Mouse (Mus musculus) lung, embryonic 14.5 days (tissue): ENCODE results near the gene Slc25a24. TPM values are rescaled to one million over a fixed set of nuclear protein-coding genes. Genes with fewer than 3 reads are reported as not detected.

Experiments
- ATAC-seq: fragments of 200-750 bp; cut with Nextera tagmentation; 2 replicates; pipeline ENCODE4 v1.8.0; 2017; ENCODE audit warnings: mild to moderate bottlenecking, moderate TSS enrichment, moderate library complexity; ENCODE audit not compliant: insufficient read depth
- DNase-seq: peaks from one replicate; pipeline ENCODE4 v3.0.0-alpha.2; 2015
- H3K27ac ChIP-seq: fragments of 300-500 bp; sonication (generic); 2 replicates; pipeline ENCODE4 v1.5.1; 2014; ENCODE audit warnings: low read depth, mild to moderate bottlenecking, moderate library complexity
- H3K27me3 ChIP-seq: fragments of 300-500 bp; sonication (generic); 2 replicates; pipeline ENCODE4 v1.6.1; 2014; ENCODE audit warnings: low read length, control low read depth; ENCODE audit not compliant: insufficient read depth
- H3K36me3 ChIP-seq: fragments of 300-500 bp; sonication (generic); 2 replicates; pipeline ENCODE4 v1.6.1; 2014; ENCODE audit warnings: control low read depth; ENCODE audit not compliant: insufficient read depth
- H3K4me1 ChIP-seq: fragments of 300-500 bp; sonication (generic); 2 replicates; pipeline ENCODE4 v1.6.1; 2014; ENCODE audit warnings: antibody characterized with exemption, control low read depth; ENCODE audit not compliant: insufficient read depth
- H3K4me2 ChIP-seq: fragments of 300-500 bp; sonication (generic); 2 replicates; pipeline ENCODE4 v1.6.1; 2014; ENCODE audit warnings: mild to moderate bottlenecking
- H3K4me3 ChIP-seq: fragments of 300-500 bp; sonication (generic); 2 replicates; pipeline ENCODE4 v1.5.1; 2014; ENCODE audit warnings: low read depth, low read length
- H3K9ac ChIP-seq: fragments of 300-500 bp; sonication (generic); 2 replicates; pipeline ENCODE4 v1.6.1; 2014
- H3K9me3 ChIP-seq: fragments of 300-500 bp; sonication (generic); 2 replicates; pipeline ENCODE4 v1.6.1; 2016; ENCODE audit warnings: low read depth, low read length, control low read depth
- CTCF ChIP-seq: IDR thresholded peaks from 2 replicates; pipeline ENCODE4 v1.5.1; 2016; ENCODE audit warnings: antibody characterized with exemption, low read depth
- WGBS: fragments of 180-500 bp; shearing (Covaris S2); extraction: QIAGEN DNeasy Blood & Tissue Kit; methylation state at CpG from one replicate; pipeline ENCODE4 v1.1.7; 2014; 5-methylcytosine and 5-hydroxymethylcytosine counted together
- polyA plus RNA-seq: library from polyadenylated mRNA; unstranded; fragments of >200 nt; fragmentation: Nextera tagmentation; extraction: Ambion mirVana; gene quantifications from 2 replicates; pipeline ENCODE4 v1.2.1, GENCODE M21; 2014

The Slc25a24 gene
- polyA plus RNA-seq, 1 experiment from 2014 or later, result 35.8 TPM

GRCm38 (mm10) chr3:109135352-109135751 lies 12.4 kb downstream of the Slc25a24 start:
- TF ChIP-seq CTCF, result no peak
- DNase-seq, result no peak
- 68% methylated on average over 1 of the region's 1 CpGs for WGBS

GRCm38 (mm10) chr3:109152561-109152960 lies 29.6 kb downstream of the Slc25a24 start:
- Histone ChIP-seq H3K27me3 (no peaks in the 10 kb centered on the region), H3K4me1 (no peaks in the 10 kb centered on the region), H3K4me2 (no peak overlapping the region), H3K27ac (no peak overlapping the region), H3K9me3 (no peaks in the 10 kb centered on the region), H3K9ac (no peak overlapping the region), H3K4me3 (no peak overlapping the region), H3K36me3 (0 out of 2 replicates have a peak, but pooled peaks cover 2% of the 10 kb centered on the region)
- DNase-seq (no peak), ATAC-seq (no peak)
- 80% methylated on average over 4 of the region's 4 CpGs for WGBS
- TF ChIP-seq CTCF, result no peak

More at GRCm38 (mm10) chr3:109135352-109135751, 12.4 kb downstream of the Slc25a24 start:
- Histone ChIP-seq H3K9ac (no peak overlapping the region), H3K36me3 (peaks cover 14% of the 10 kb centered on the region; the same call in 1 of the 2 replicates), H3K27me3 (no peaks in the 10 kb centered on the region), H3K4me1 (no peaks in the 10 kb centered on the region), H3K27ac (no peak overlapping the region), H3K4me3 (no peak overlapping the region), H3K9me3 (no peaks in the 10 kb centered on the region; the same call in 1 of the 2 replicates), H3K4me2 (no peak overlapping the region)
- ATAC-seq, result no peak

GRCm38 (mm10) chr3:109153410-109153809 lies 30.5 kb downstream of the Slc25a24 start:
- H3K4me2 ChIP-seq, result no peak overlapping the region
- H3K4me1 ChIP-seq, result no peaks in the 10 kb centered on the region
- no peaks in the 10 kb centered on the region for H3K9me3 ChIP-seq
- H3K9ac ChIP-seq, result no peak overlapping the region
- DNase-seq (no peak), ATAC-seq (no peak)
- H3K27ac ChIP-seq, result no peak overlapping the region
- no peaks in the 10 kb centered on the region for H3K27me3 ChIP-seq
- 0 out of 2 replicates have a peak, but pooled peaks cover 6% of the 10 kb centered on the region for H3K36me3 ChIP-seq
- no peak for TF ChIP-seq CTCF
- H3K4me3 ChIP-seq, result no peak overlapping the region
- WGBS, result 95% methylated on average over 6 of the region's 6 CpGs

GRCm38 (mm10) chr3:109155926-109156669 lies 33.1 kb downstream of the Slc25a24 start:
- DNase-seq, result no peak

GRCm38 (mm10) chr3:109157481-109157880 lies 34.5 kb downstream of the Slc25a24 start:
- H3K27ac ChIP-seq, result no peak overlapping the region
- H3K9ac ChIP-seq, result no peak overlapping the region
- no peaks in the 10 kb centered on the region for H3K9me3 ChIP-seq
- H3K4me2 ChIP-seq, result no peak overlapping the region
- no peak overlapping the region for H3K4me3 ChIP-seq
- H3K4me1 ChIP-seq, result no peaks in the 10 kb centered on the region
- no peak for DNase-seq
- H3K36me3 ChIP-seq, result peaks cover 23% of the 10 kb centered on the region
- ATAC-seq, result no peak
- 73% methylated on average over 3 of the region's 3 CpGs for WGBS
- TF ChIP-seq CTCF, result no peak
- H3K27me3 ChIP-seq, result no peaks in the 10 kb centered on the region

More at GRCm38 (mm10) chr3:109155926-109156669, 33.1 kb downstream of the Slc25a24 start:
- no peak overlapping the region for H3K27ac ChIP-seq
- H3K27me3 ChIP-seq, result no peaks in the 10 kb centered on the region
- no peak for ATAC-seq
- H3K4me2 ChIP-seq, result no peak overlapping the region
- no peak overlapping the region for H3K4me3 ChIP-seq
- no peaks in the 10 kb centered on the region for H3K9me3 ChIP-seq
- peaks cover 23% of the 10 kb centered on the region for H3K36me3 ChIP-seq
- H3K4me1 ChIP-seq, result no peaks in the 10 kb centered on the region
- H3K9ac ChIP-seq, result no peak overlapping the region
- no peak for TF ChIP-seq CTCF
- WGBS, result 85% methylated on average over 4 of the region's 4 CpGs

GRCm38 (mm10) chr3:109164088-109164487 lies 41.1 kb downstream of the Slc25a24 start:
- TF ChIP-seq CTCF, result no peak
- ATAC-seq (no peak), DNase-seq (no peak)
- Histone ChIP-seq H3K9me3 (no peaks in the 10 kb centered on the region), H3K4me2 (no peak overlapping the region), H3K27me3 (no peaks in the 10 kb centered on the region), H3K36me3 (peaks cover 36% of the 10 kb centered on the region), H3K9ac (no peak overlapping the region), H3K4me1 (no peaks in the 10 kb centered on the region), H3K27ac (no peak overlapping the region), H3K4me3 (no peak overlapping the region)
- 83% methylated on average over 2 of the region's 2 CpGs for WGBS

- ATAC-seq (peak; percentile 21; the same call in 1 of the 2 replicates), DNase-seq (peak; percentile 8)
- Histone ChIP-seq H3K4me3 (no peak overlapping the region), H3K4me2 (no peak overlapping the region), H3K9me3 (no peaks in the 10 kb centered on the region), H3K27me3 (no peaks in the 10 kb centered on the region), H3K36me3 (peaks cover 31% of the 10 kb centered on the region), H3K9ac (no peak overlapping the region), H3K4me1 (no peaks in the 10 kb centered on the region), H3K27ac (no peak overlapping the region)
- TF ChIP-seq CTCF, result no peak
- 94% methylated on average over 1 of the region's 1 CpGs for WGBS
These were observed 41.7 kb downstream of the Slc25a24 start for GRCm38 (mm10) chr3:109164644-109165043.
